Mouse (Mus musculus) midbrain, embryonic 13.5 days (tissue): Measurements from ENCODE around the gene Phkg1. TPM values are rescaled to one million over a fixed set of nuclear protein-coding genes. Genes with fewer than 3 reads are reported as not detected.
"Not testable (repeated sequence)": the region's sequence is repeated elsewhere in the genome, so short reads cannot be mapped to it uniquely, and the experiment has no call there.

Experiments
- ATAC-seq: fragments of 200-750 bp; cut with Nextera tagmentation; 2 replicates; pipeline ENCODE4 v1.8.0; 2017; ENCODE audit warnings: mild to moderate bottlenecking, moderate TSS enrichment, moderate library complexity
- H3K27ac ChIP-seq: fragments of 300-500 bp; sonication (generic); 2 replicates; pipeline ENCODE4 v1.5.1; 2015; ENCODE audit warnings: inconsistent platforms, mild to moderate bottlenecking, moderate library complexity
- H3K27me3 ChIP-seq: fragments of 300-500 bp; sonication (generic); 2 replicates; pipeline ENCODE4 v1.6.1; 2015; ENCODE audit warnings: mild to moderate bottlenecking, inconsistent platforms
- H3K36me3 ChIP-seq: fragments of 300-500 bp; sonication (generic); 2 replicates; pipeline ENCODE4 v1.6.1; 2015; ENCODE audit warnings: mild to moderate bottlenecking, inconsistent platforms
- H3K4me1 ChIP-seq: fragments of 300-500 bp; sonication (generic); replicated peaks from 2 replicates; pipeline ENCODE4 v1.6.1; 2015; ENCODE audit warnings: inconsistent platforms
- H3K4me2 ChIP-seq: fragments of 300-500 bp; sonication (generic); replicated peaks from 2 replicates; pipeline ENCODE4 v1.6.1; 2015; ENCODE audit warnings: moderate library complexity, mild to moderate bottlenecking, inconsistent platforms
- H3K4me3 ChIP-seq: fragments of 300-500 bp; sonication (generic); replicated peaks from 2 replicates; pipeline ENCODE4 v1.5.1; 2015; ENCODE audit warnings: mild to moderate bottlenecking, inconsistent platforms
- H3K9ac ChIP-seq: fragments of 300-500 bp; sonication (generic); replicated peaks from 2 replicates; pipeline ENCODE4 v1.6.1; 2015; ENCODE audit warnings: mild to moderate bottlenecking, inconsistent platforms
- H3K9me3 ChIP-seq: fragments of 300-500 bp; sonication (generic); 2 replicates; pipeline ENCODE4 v1.6.1; 2016; ENCODE audit warnings: mild to moderate bottlenecking, inconsistent platforms
- WGBS: fragments of 180-500 bp; shearing (Covaris S2); methylation state at CpG from one replicate; pipeline ENCODE4 v1.1.7; 2015; 5-methylcytosine and 5-hydroxymethylcytosine counted together
- polyA plus RNA-seq: library from polyadenylated mRNA; unstranded; fragments of >200 nt; fragmentation: Nextera tagmentation; extraction: Ambion mirVana; gene quantifications from 2 replicates; pipeline ENCODE4 v1.2.1, GENCODE M21; 2015

The Phkg1 gene
- polyA plus RNA-seq, 1 experiment from 2014 or later, result 0.46 TPM

GRCm38 (mm10) chr5:129924820-129925452, 26.6 kb upstream of the Phkg1 start:
- Histone ChIP-seq H3K9ac (no peak overlapping the region), H3K27me3 (no peaks in the 10 kb centered on the region), H3K27ac (no peak overlapping the region), H3K9me3 (no peaks in the 10 kb centered on the region; the same call in 1 of the 2 replicates), H3K36me3 (no peaks in the 10 kb centered on the region), H3K4me2 (no peak overlapping the region), H3K4me1 (no peaks in the 10 kb centered on the region), H3K4me3 (no peak overlapping the region)
- no peak for ATAC-seq
- WGBS, result 92% methylated on average over 8 of the region's 8 CpGs

GRCm38 (mm10) chr5:129921972-129922371, 23.6 kb upstream of the Phkg1 start:
- no peak overlapping the region for H3K27ac ChIP-seq
- no peaks in the 10 kb centered on the region for H3K4me1 ChIP-seq
- no peak for ATAC-seq
- H3K4me2 ChIP-seq, result no peak overlapping the region
- H3K36me3 ChIP-seq, result no peaks in the 10 kb centered on the region
- no peaks in the 10 kb centered on the region; the same call in 1 of the 2 replicates for H3K9me3 ChIP-seq
- 97% methylated on average over 4 of the region's 4 CpGs for WGBS
- no peak overlapping the region for H3K4me3 ChIP-seq
- H3K9ac ChIP-seq, result no peak overlapping the region
- no peaks in the 10 kb centered on the region for H3K27me3 ChIP-seq

- Histone ChIP-seq H3K4me1 (no peaks in the 10 kb centered on the region), H3K27me3 (no peaks in the 10 kb centered on the region), H3K9me3 (no peaks in the 10 kb centered on the region; the same call in 1 of the 2 replicates), H3K9ac (no peak overlapping the region), H3K4me2 (no peak overlapping the region), H3K36me3 (no peaks in the 10 kb centered on the region), H3K4me3 (no peak overlapping the region), H3K27ac (no peak overlapping the region)
- ATAC-seq, result no peak
- 75% methylated on average over 8 of the region's 8 CpGs for WGBS
Observed at GRCm38 (mm10) chr5:129919320-129919719, 21.0 kb upstream of the Phkg1 start.

GRCm38 (mm10) chr5:129918752-129919151, 20.4 kb upstream of the Phkg1 start:
- Histone ChIP-seq H3K4me2 (no peak overlapping the region), H3K4me1 (no peaks in the 10 kb centered on the region), H3K27me3 (no peaks in the 10 kb centered on the region), H3K4me3 (no peak overlapping the region), H3K9me3 (no peaks in the 10 kb centered on the region; the same call in 1 of the 2 replicates), H3K27ac (no peak overlapping the region), H3K9ac (no peak overlapping the region), H3K36me3 (no peaks in the 10 kb centered on the region)
- 87% methylated on average over 9 of the region's 9 CpGs for WGBS
- no peak for ATAC-seq

GRCm38 (mm10) chr5:129918065-129918651, 19.8 kb upstream of the Phkg1 start:
- no peaks in the 10 kb centered on the region; the same call in 1 of the 2 replicates for H3K9me3 ChIP-seq
- no peak overlapping the region for H3K4me2 ChIP-seq
- ATAC-seq, result no peak
- no peaks in the 10 kb centered on the region for H3K27me3 ChIP-seq
- H3K4me3 ChIP-seq, result no peak overlapping the region
- 90% methylated on average over 24 of the region's 24 CpGs for WGBS
- H3K36me3 ChIP-seq, result no peaks in the 10 kb centered on the region
- H3K9ac ChIP-seq, result no peak overlapping the region
- no peak overlapping the region for H3K27ac ChIP-seq
- H3K4me1 ChIP-seq, result no peaks in the 10 kb centered on the region

GRCm38 (mm10) chr5:129915491-129915890, 17.1 kb upstream of the Phkg1 start:
- H3K36me3 ChIP-seq, H3K9me3 ChIP-seq, H3K27me3 ChIP-seq, H3K4me1 ChIP-seq, ATAC-seq, H3K4me2 ChIP-seq, H3K4me3 ChIP-seq, H3K9ac ChIP-seq, H3K27ac ChIP-seq: not testable (repeated sequence)
- WGBS, result 90% methylated on average over 11 of the region's 11 CpGs

GRCm38 (mm10) chr5:129914024-129914423, 15.7 kb upstream of the Phkg1 start:
- H3K9ac ChIP-seq, result no peak overlapping the region
- no peak overlapping the region for H3K4me2 ChIP-seq
- H3K27me3 ChIP-seq, result no peaks in the 10 kb centered on the region
- WGBS, result 27% methylated on average over 2 of the region's 2 CpGs
- peaks cover 5% of the 10 kb centered on the region; the same call in 1 of the 2 replicates for H3K4me1 ChIP-seq
- H3K9me3 ChIP-seq, result no peaks in the 10 kb centered on the region
- no peak overlapping the region for H3K4me3 ChIP-seq
- no peak for ATAC-seq
- H3K36me3 ChIP-seq, result no peaks in the 10 kb centered on the region
- no peak overlapping the region for H3K27ac ChIP-seq

- no peaks in the 10 kb centered on the region for H3K27me3 ChIP-seq
- 0 out of 2 replicates have a peak, but pooled peaks cover 2% of the 10 kb centered on the region for H3K36me3 ChIP-seq
- peak overlapping the region; percentile 75; the same call in 1 of the 2 replicates for H3K4me2 ChIP-seq
- peaks cover 12% of the 10 kb centered on the region for H3K4me1 ChIP-seq
- no peak overlapping the region for H3K4me3 ChIP-seq
- no peaks in the 10 kb centered on the region for H3K9me3 ChIP-seq
- H3K9ac ChIP-seq, result no peak overlapping the region
- no peak overlapping the region for H3K27ac ChIP-seq
- no peak for ATAC-seq
- 92% methylated on average over 7 of the region's 7 CpGs for WGBS
Observed at GRCm38 (mm10) chr5:129909591-129909990, 11.2 kb upstream of the Phkg1 start.

GRCm38 (mm10) chr5:129909147-129909546, 10.8 kb upstream of the Phkg1 start:
- Histone ChIP-seq H3K9ac (peak overlapping the region; percentile 82), H3K9me3 (no peaks in the 10 kb centered on the region), H3K4me3 (peak overlapping the region; percentile 63), H3K27ac (peak overlapping the region; percentile 97), H3K36me3 (0 out of 2 replicates have a peak, but pooled peaks cover 3% of the 10 kb centered on the region), H3K4me1 (peaks cover 12% of the 10 kb centered on the region), H3K4me2 (peak overlapping the region; percentile 75), H3K27me3 (no peaks in the 10 kb centered on the region)
- no peak for ATAC-seq
- 75% methylated on average over 9 of the region's 9 CpGs for WGBS

- peak; percentile 99 for ATAC-seq
- under 1% methylated on average over 63 of the region's 63 CpGs for WGBS
- Histone ChIP-seq H3K27ac (peak within 1 kb of the TSS; percentile 97), H3K27me3 (no peaks in the 10 kb centered on the region), H3K4me2 (peak within 1 kb of the TSS; percentile 75), H3K4me1 (peaks cover 12% of the 10 kb centered on the region), H3K9ac (peak within 1 kb of the TSS; percentile 82), H3K4me3 (peak within 1 kb of the TSS; percentile 63), H3K9me3 (no peaks in the 10 kb centered on the region), H3K36me3 (0 out of 2 replicates have a peak, but pooled peaks cover 6% of the 10 kb centered on the region)
Observed at GRCm38 (mm10) chr5:129908242-129908965, 10.1 kb upstream of the Phkg1 start, which contains the start of gene Nupr1l. Gene Nupr1l (plus strand): TSS chr5:129908540.

- WGBS, result 31% methylated on average over 4 of the region's 4 CpGs
- Histone ChIP-seq H3K9ac (peak overlapping the region; percentile 82), H3K4me2 (peak overlapping the region; percentile 75), H3K27me3 (no peaks in the 10 kb centered on the region), H3K9me3 (no peaks in the 10 kb centered on the region), H3K36me3 (peaks cover 12% of the 10 kb centered on the region), H3K4me1 (peaks cover 12% of the 10 kb centered on the region), H3K4me3 (peak overlapping the region; percentile 63), H3K27ac (peak overlapping the region; percentile 97)
- no peak for ATAC-seq
Observed at GRCm38 (mm10) chr5:129907775-129908174, 9.4 kb upstream of the Phkg1 start.
